Mouse (Mus musculus): Measurements from ENCODE around the gene Grb2.

Grb2 gene

GRCm38 (mm10) chr11:115712674-115713298, 4.4 kb upstream of the Grb2 start:
- DNase-seq (ENCODE audit: low spot score in 2 of 2) = no peak

DNA sequence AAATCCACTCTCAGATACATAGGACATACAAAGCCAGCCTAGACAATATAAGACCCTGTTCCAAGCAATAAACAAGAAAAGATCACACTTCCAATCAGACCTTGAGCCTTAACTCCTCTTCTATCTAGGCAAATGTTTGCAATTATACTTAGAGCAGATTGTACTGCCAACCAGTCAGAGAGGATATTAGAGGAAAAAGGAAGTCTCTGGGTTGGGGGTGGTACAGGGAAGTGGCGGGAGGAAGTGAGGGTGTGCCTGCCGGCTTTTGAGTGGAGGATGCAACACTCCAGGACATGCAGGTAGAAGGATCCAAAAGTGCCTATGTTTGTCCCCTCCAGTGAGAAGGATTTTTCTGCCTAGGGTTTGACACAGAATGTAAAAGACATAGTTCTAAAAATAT, 3.9 kb upstream of the Grb2 start:
- no peak for DNase-seq (ENCODE audit: low spot score in 2 of 2)

- no peak for DNase-seq (ENCODE audit: low spot score in 2 of 2)
Observed at GRCm38 (mm10) chr11:115711133-115711532, 2.7 kb upstream of the Grb2 start.

- DNase-seq (ENCODE audit: low spot score in 2 of 2) = no peak
Observed at GRCm38 (mm10) chr11:115709829-115710559, 1.6 kb upstream of the Grb2 start.

DNA sequence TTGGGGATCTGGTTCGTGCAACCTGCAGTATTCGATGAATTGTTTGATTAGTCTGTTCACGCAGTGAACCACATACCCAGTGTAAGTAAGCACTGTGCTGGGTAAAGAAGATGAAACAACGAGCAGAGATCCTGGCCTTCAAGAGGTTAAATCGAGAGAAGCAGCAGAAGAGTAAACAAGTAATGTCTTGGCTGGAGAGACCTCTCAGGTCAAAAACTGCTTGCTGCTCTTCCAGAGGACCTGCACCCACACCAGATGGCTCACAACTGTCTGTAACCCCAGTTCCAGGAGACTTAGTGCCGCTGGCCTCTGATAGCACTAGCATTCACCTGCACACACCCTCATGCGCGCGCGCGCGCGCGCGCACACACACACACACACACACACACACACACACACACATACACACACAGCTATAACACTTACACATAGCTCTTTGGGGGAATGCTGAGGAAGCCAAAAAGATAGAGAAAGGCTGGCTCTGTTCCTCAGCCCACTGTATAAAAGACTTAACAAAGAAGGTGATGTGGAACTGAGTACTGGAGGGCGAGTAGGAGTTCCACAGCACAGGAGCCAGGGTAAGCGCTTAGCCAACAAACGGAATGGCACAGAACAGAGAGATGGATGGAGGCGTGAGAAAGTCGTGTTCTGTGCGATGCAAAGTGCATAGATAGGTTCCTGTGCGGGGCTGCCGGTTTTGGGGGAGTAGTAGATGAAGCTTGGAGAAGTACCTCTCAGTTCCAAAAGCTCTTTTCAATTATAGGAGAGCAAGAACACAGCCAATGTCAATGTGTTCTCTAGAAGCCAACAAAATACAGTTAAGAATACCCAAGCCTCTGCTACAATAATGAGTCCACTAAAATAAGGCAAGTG, 795 bp upstream of the Grb2 start:
- no peak for DNase-seq (ENCODE audit: low spot score in 2 of 2)

GRCm38 (mm10) chr11:115707313-115708208, 836 bp downstream of the Grb2 start:
- peak in 1 of 2 experiments; percentile 31 for DNase-seq (ENCODE audit: low spot score in 2 of 2)

- DNase-seq (ENCODE audit: low spot score in 2 of 2) = no peak
Observed at GRCm38 (mm10) chr11:115706584-115706983, 1.8 kb downstream of the Grb2 start.

GRCm38 (mm10) chr11:115705561-115705960, 2.8 kb downstream of the Grb2 start:
- no peak for DNase-seq (ENCODE audit: low spot score in 2 of 2)

- no peak for DNase-seq (ENCODE audit: low spot score in 2 of 2)
Observed at GRCm38 (mm10) chr11:115704648-115705047, 3.7 kb downstream of the Grb2 start.

DNA sequence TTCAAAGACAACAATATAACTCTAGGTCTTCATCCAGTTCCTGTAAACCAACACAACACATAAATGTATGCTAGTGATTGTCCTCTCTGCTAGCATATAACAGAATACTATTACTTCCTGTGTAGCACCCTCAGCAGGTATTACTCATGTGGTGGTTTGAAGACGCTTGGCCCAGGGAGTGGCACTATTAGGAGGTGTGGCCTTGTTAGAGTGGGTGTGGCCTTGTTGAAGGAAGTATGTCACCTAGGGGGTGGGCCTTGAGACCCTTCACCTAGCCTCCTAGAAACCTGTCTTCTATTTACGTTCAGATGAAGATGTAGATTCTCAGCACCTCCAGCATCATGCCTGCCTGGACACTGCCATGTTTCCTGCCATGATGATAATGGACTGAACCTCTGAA, 4.9 kb downstream of the Grb2 start:
- DNase-seq (ENCODE audit: low spot score in 2 of 2) = no peak

DNA sequence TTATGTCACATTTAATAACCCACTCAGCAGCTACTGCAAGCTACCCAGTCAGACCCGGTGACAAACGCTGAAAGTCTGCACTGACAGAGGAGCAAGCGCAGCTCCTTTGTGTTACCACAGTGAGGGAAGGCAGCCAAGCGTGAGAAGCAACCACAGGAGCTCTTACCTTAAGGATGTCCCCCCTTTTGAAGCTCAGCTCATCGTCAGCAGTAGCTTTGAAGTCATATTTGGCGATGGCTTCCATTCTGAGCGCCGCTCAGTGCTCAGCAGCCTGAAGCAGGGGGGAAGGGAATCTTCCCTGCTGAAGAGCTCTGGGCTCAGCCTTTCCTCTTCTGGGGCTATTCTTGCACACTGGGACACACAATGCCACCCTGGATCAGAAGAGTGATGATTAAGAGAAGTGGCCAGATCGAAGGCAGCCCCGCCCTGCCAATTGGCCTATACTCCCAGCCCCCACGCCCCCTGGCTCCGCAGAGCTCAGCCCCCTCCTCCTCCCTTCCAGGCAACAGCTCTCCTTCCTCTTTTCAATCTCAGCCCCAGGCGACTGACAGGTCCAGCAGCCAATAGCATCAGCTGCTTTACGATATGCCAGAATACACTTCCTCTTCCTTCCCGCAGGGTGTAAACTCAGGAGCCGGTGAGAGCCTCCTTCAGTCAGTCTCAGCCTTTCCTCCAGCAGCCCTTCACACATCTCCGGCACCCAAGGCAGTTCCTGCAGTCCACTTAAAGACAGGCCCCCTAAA, 9.2 kb downstream of the Grb2 start:
- DNase-seq (ENCODE audit: low spot score in 2 of 2) = peak; percentile 83 to 88

- no peak for DNase-seq (ENCODE audit: low spot score in 2 of 2)
Observed at GRCm38 (mm10) chr11:115697722-115698121, 10.7 kb downstream of the Grb2 start.

GRCm38 (mm10) chr11:115697091-115697490, 11.3 kb downstream of the Grb2 start:
- DNase-seq (ENCODE audit: low spot score in 2 of 2) = no peak

GRCm38 (mm10) chr11:115696471-115696870, 11.9 kb downstream of the Grb2 start:
- no peak for DNase-seq (ENCODE audit: low spot score in 2 of 2)

GRCm38 (mm10) chr11:115693979-115694578, 14.3 kb downstream of the Grb2 start:
- DNase-seq (ENCODE audit: low spot score in 2 of 2) = no peak

DNA sequence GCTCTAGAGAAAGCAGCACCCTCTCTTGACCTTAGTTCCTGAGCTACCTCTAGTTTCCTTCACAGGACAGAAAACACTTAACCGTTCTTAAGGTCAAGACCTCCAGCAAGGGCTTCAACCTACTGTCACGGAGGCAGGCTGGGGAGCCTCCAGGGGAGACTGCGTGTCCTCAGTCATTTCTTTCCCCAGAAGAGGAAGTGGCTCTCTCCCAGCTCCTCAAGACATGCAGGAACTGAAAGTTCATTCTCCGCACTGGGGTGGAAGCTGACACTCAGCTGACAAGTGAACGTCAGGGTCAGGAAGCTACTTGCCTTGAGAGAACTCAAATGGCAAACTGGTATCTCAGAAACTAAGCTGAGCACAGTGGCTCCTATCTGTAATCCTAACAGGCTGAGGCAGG, 15.6 kb downstream of the Grb2 start:
- DNase-seq (ENCODE audit: low spot score in 2 of 2) = no peak

DNA sequence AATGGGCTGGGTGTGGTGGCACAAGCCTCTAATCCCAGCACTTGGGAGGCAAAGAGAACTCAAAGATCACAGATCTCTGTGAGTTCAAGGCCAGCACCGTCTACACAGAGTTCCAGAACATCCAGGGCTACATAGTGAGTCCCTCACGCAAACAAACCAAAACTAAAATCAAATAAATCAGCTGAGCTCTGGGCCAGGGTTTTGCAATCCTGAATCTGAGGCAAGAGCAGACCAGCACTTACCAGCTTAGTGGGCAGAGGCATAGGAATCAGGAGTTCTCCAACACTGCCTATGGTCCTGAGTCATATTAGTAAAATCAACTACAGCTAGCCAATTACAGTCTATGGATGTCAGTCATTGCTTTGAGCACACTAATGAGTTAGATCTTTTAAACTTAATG, 16.4 kb downstream of the Grb2 start:
- no peak for DNase-seq (ENCODE audit: low spot score in 2 of 2)

- no peak for DNase-seq (ENCODE audit: low spot score in 2 of 2)
Observed at GRCm38 (mm10) chr11:115691511-115691910, 16.9 kb downstream of the Grb2 start.

DNA sequence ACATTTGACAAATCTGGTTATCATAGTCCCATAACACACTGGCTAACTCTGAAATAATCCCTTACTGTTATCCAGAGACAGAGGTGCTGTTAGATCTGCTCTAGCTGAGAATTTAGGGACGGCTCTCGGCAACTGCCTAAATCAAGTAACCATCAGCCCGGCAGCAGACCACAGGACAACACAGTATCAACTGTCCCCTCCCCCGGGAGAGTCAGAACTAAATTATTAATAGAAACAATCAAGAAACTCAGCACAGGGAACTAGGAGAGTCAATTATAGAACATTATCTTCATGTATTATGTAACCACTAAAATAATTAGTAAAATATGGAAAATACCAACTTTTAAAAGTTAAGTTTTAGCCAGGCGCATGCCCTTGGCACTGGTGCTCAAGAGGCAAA, 17.4 kb downstream of the Grb2 start:
- no peak for DNase-seq (ENCODE audit: low spot score in 2 of 2)

- no peak for DNase-seq (ENCODE audit: low spot score in 2 of 2)
Observed at GRCm38 (mm10) chr11:115690356-115690755, 18.0 kb downstream of the Grb2 start.

All from urinary bladder, postnatal 4 days (tissue).